Mouse (Mus musculus) liver, embryonic 12.5 days (tissue): ENCODE results near the gene Sestd1. TPM values are rescaled to one million over a fixed set of nuclear protein-coding genes. Genes with fewer than 3 reads are reported as not detected.
A peak's percentile ranks its signal among the peaks of the same experiment; 100 is the strongest.

ENCODE experiments used
- ATAC-seq: fragments of 200-750 bp; cut with Nextera tagmentation; 2 replicates; pipeline ENCODE4 v1.8.0; 2017; ENCODE audit warnings: moderate number of reproducible peaks, mild to moderate bottlenecking, moderate library complexity
- H3K27ac ChIP-seq: fragments of 300-500 bp; sonication (generic); 2 replicates; pipeline ENCODE4 v1.5.1; 2016; ENCODE audit warnings: mild to moderate bottlenecking
- H3K27me3 ChIP-seq: fragments of 300-500 bp; sonication (generic); replicated peaks from 2 replicates; pipeline ENCODE4 v1.6.1; 2016; ENCODE audit warnings: mild to moderate bottlenecking, moderate library complexity
- H3K36me3 ChIP-seq: fragments of 300-500 bp; sonication (generic); 2 replicates; pipeline ENCODE4 v1.6.1; 2016; ENCODE audit warnings: mild to moderate bottlenecking, moderate library complexity
- H3K4me1 ChIP-seq: fragments of 300-500 bp; sonication (generic); 2 replicates; pipeline ENCODE4 v1.6.1; 2016
- H3K4me2 ChIP-seq: fragments of 300-500 bp; sonication (generic); 2 replicates; pipeline ENCODE4 v1.6.1; 2016; ENCODE audit warnings: mild to moderate bottlenecking, moderate library complexity
- H3K4me3 ChIP-seq: fragments of 300-500 bp; sonication (generic); 2 replicates; pipeline ENCODE4 v1.5.1; 2016; ENCODE audit warnings: mild to moderate bottlenecking, moderate library complexity
- H3K9ac ChIP-seq: fragments of 300-500 bp; sonication (generic); 2 replicates; pipeline ENCODE4 v1.6.1; 2016; ENCODE audit warnings: mild to moderate bottlenecking, moderate library complexity
- H3K9me3 ChIP-seq: fragments of 300-500 bp; sonication (generic); replicated peaks from 2 replicates; pipeline ENCODE4 v1.6.1; 2016; ENCODE audit warnings: mild to moderate bottlenecking, moderate library complexity
- WGBS: fragments of 180-500 bp; shearing (Covaris S2); methylation state at CpG from one replicate; pipeline ENCODE4 v1.1.7; 2016; ENCODE audit not compliant: insufficient replicate concordance; 5-methylcytosine and 5-hydroxymethylcytosine counted together
- polyA plus RNA-seq: library from polyadenylated mRNA; unstranded; fragments of >200 nt; fragmentation: Nextera tagmentation; extraction: Ambion mirVana; gene quantifications from 2 replicates; pipeline ENCODE4 v1.2.1, GENCODE M21; 2016

Sestd1 gene
- polyA plus RNA-seq, 1 experiment from 2014 or later = 2.3 TPM

- Histone ChIP-seq H3K36me3 (no peaks in the 10 kb centered on the region), H3K27ac (no peak overlapping the region), H3K4me2 (no peak overlapping the region), H3K9me3 (no peaks in the 10 kb centered on the region), H3K4me3 (no peak overlapping the region), H3K4me1 (no peaks in the 10 kb centered on the region), H3K9ac (no peak overlapping the region), H3K27me3 (no peaks in the 10 kb centered on the region)
- no peak for ATAC-seq
- 59% methylated on average over 9 of the region's 9 CpGs for WGBS
These were observed 21.4 kb upstream of the Sestd1 start for GRCm38 (mm10) chr2:77301687-77302389.

DNA sequence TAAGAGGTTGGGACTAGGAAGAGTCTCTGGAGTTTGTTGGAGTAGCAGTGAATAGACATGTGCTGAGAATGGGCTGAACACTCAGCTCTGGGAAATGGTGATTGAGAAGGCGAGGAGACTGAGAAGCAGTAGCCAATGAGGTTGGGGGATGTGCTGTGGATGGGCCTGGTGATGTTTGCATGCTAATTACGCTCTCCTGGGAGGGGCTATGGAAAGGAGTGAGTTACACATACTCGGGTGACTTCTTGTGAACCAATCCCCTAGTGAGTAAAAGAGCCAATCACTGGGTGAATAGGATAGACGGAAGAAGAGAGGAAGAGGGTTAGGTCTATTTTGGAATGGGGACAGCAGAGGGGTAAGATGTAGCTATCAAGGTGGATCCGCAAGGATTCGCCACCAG is 9.3 kb upstream of the Sestd1 start:
- no peaks in the 10 kb centered on the region for H3K9me3 ChIP-seq
- H3K36me3 ChIP-seq = no peaks in the 10 kb centered on the region
- H3K27me3 ChIP-seq = no peaks in the 10 kb centered on the region
- no peak overlapping the region for H3K4me3 ChIP-seq
- no peak overlapping the region for H3K9ac ChIP-seq
- H3K27ac ChIP-seq = no peak overlapping the region
- no peak for ATAC-seq
- no peak overlapping the region for H3K4me2 ChIP-seq
- 55% methylated on average over 6 of the region's 6 CpGs for WGBS
- no peaks in the 10 kb centered on the region for H3K4me1 ChIP-seq

GRCm38 (mm10) chr2:77286755-77287154 is 6.4 kb upstream of the Sestd1 start:
- 42% methylated on average over 2 of the region's 2 CpGs for WGBS
- no peaks in the 10 kb centered on the region for H3K9me3 ChIP-seq
- H3K4me2 ChIP-seq = no peak overlapping the region
- no peak overlapping the region for H3K9ac ChIP-seq
- H3K36me3 ChIP-seq = no peaks in the 10 kb centered on the region
- no peaks in the 10 kb centered on the region for H3K4me1 ChIP-seq
- H3K4me3 ChIP-seq = no peak overlapping the region
- no peak for ATAC-seq
- H3K27me3 ChIP-seq = peaks cover 7% of the 10 kb centered on the region; the same call in 1 of the 2 replicates
- no peak overlapping the region for H3K27ac ChIP-seq

DNA sequence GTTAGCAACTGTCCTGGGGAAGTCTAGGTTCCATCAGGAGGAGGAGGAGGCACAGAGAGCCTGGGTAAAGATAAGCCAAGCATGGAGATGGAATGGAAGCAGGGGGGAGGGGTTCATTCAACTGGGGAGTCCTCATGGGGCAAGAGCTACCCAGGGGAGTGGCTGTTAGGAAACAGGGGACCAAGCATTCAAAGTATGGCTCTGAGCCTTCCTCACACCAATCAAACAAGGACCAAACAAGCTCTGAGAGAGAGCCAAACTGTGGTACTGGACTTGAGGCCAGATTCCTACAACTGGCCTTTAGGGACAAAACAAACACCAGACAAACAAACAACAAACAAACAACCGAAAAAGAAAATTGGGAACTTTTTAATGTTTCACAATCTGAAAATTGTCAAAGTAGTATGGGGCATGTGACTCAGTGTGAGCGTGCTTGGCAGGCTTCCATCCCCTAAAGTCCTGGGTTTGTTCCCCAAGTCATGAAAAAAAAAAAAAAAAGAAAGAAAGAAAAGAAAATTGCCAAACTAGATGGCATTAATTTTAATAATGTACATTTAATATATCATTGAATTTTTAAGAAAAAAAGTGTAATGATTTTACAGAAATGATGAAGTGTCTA is 4.0 kb upstream of the Sestd1 start:
- no peaks in the 10 kb centered on the region for H3K36me3 ChIP-seq
- no peak for ATAC-seq
- peaks cover 31% of the 10 kb centered on the region for H3K27me3 ChIP-seq
- peaks cover 5% of the 10 kb centered on the region for H3K4me1 ChIP-seq
- no peaks in the 10 kb centered on the region for H3K9me3 ChIP-seq
- WGBS = 65% methylated on average over 2 of the region's 2 CpGs
- H3K27ac ChIP-seq = no peak overlapping the region
- H3K9ac ChIP-seq = no peak overlapping the region
- H3K4me2 ChIP-seq = no peak overlapping the region
- no peak overlapping the region for H3K4me3 ChIP-seq

- H3K9ac ChIP-seq = peak overlapping the region; percentile 68
- H3K36me3 ChIP-seq = no peaks in the 10 kb centered on the region
- peak overlapping the region; percentile 63 for H3K4me3 ChIP-seq
- ATAC-seq = peak; percentile 11; the same call in 1 of the 2 replicates
- 2% methylated on average over 45 of the region's 57 CpGs for WGBS
- H3K27ac ChIP-seq = no peak overlapping the region
- peaks cover 34% of the 10 kb centered on the region for H3K27me3 ChIP-seq
- no peaks in the 10 kb centered on the region for H3K9me3 ChIP-seq
- H3K4me1 ChIP-seq = peaks cover 5% of the 10 kb centered on the region
- peak overlapping the region; percentile 89 for H3K4me2 ChIP-seq
These were observed 406 bp downstream of the Sestd1 start for GRCm38 (mm10) chr2:77279861-77280511.

DNA sequence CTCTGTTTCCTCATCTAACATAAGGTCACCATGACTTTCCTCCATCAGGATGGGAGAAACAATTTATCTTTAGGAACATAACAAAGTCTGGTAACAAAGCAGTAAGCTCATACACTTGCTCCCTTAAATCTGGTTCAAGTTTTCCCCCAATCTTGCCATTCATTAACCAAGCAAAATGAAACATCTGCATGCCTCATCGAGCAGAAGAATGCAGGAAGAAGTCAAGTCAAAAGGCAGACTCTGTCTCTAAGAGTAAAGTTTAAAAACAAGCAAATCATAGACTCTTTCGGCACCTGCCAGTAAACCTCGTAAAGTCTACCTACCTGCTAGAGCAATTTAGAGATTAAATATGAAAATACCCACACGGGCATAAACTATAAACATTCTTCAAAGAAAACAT is 3.1 kb downstream of the Sestd1 start:
- Histone ChIP-seq H3K9me3 (no peaks in the 10 kb centered on the region), H3K27me3 (peaks cover 32% of the 10 kb centered on the region), H3K27ac (no peak overlapping the region), H3K4me1 (peaks cover 5% of the 10 kb centered on the region), H3K4me3 (no peak overlapping the region), H3K36me3 (no peaks in the 10 kb centered on the region), H3K4me2 (no peak overlapping the region), H3K9ac (no peak overlapping the region)
- 72% methylated on average over 4 of the region's 4 CpGs for WGBS
- no peak for ATAC-seq

GRCm38 (mm10) chr2:77275851-77276250 is 4.5 kb downstream of the Sestd1 start:
- peaks cover 18% of the 10 kb centered on the region for H3K27me3 ChIP-seq
- no peak overlapping the region for H3K4me2 ChIP-seq
- no peak overlapping the region for H3K9ac ChIP-seq
- no peaks in the 10 kb centered on the region for H3K9me3 ChIP-seq
- no peaks in the 10 kb centered on the region for H3K36me3 ChIP-seq
- ATAC-seq = no peak
- no peak overlapping the region for H3K4me3 ChIP-seq
- no peak overlapping the region for H3K27ac ChIP-seq
- H3K4me1 ChIP-seq = peaks cover 5% of the 10 kb centered on the region
- 75% methylated on average over 5 of the region's 5 CpGs for WGBS

DNA sequence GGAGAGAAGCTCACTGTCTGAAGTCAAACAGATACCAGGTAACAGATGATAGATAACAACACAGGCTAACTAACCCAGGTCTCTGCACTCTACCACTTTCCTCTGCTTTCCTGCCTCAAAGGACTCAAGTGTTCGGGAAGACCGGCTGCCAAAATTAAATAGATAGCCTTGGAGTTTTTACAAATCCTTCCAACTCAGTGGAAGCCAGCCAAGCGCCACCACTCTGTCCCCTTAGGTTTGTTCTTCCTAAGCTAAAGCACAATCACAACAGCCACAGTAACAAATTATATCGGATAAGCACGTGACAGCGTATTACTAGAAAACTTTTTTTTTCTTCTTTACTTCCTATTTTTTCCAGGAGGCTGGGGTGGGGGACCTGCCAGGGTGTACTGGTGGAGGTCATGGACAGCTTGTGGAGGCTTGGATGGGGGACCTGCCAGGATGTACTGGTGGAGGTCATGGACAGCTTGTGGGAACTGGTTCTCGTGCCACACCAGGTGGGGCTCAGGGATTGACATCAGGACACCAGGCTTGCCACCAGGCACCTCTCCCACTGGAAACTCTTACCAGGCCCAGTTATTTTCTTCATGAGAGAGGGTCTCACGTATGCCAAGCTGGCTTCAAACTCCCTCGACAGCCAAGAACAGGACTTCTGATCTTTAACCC is 5.3 kb downstream of the Sestd1 start:
- 64% methylated on average over 9 of the region's 9 CpGs for WGBS
- H3K4me3 ChIP-seq = no peak overlapping the region
- no peak overlapping the region for H3K4me2 ChIP-seq
- H3K36me3 ChIP-seq = no peaks in the 10 kb centered on the region
- peaks cover 5% of the 10 kb centered on the region for H3K4me1 ChIP-seq
- H3K9me3 ChIP-seq = no peaks in the 10 kb centered on the region
- ATAC-seq = no peak
- H3K27me3 ChIP-seq = peaks cover 10% of the 10 kb centered on the region
- no peak overlapping the region for H3K9ac ChIP-seq
- no peak overlapping the region for H3K27ac ChIP-seq

DNA sequence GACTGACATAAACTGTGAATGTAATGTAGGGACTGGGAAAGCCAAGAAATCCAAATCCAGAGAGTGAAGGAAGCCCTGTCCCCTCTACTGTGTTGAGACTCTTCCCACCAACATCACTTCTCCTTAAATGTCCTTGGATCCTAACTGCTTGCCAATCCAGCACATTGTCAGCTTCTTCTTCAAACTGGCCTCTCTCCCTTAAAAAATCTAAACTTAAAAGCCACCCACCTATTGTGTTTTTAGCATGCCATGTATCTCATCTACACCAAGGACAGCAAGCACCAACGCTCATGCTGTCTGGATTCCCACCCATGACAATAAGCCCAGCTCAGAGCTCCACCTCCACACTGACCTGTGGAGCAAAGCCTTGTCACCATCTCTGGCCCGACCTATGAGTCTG is 7.4 kb downstream of the Sestd1 start:
- H3K9me3 ChIP-seq = no peaks in the 10 kb centered on the region
- H3K27ac ChIP-seq = no peak overlapping the region
- no peaks in the 10 kb centered on the region for H3K4me1 ChIP-seq
- no peak for ATAC-seq
- no peaks in the 10 kb centered on the region for H3K27me3 ChIP-seq
- 58% methylated on average over 2 of the region's 2 CpGs for WGBS
- H3K36me3 ChIP-seq = no peaks in the 10 kb centered on the region
- no peak overlapping the region for H3K4me2 ChIP-seq
- no peak overlapping the region for H3K9ac ChIP-seq
- no peak overlapping the region for H3K4me3 ChIP-seq

DNA sequence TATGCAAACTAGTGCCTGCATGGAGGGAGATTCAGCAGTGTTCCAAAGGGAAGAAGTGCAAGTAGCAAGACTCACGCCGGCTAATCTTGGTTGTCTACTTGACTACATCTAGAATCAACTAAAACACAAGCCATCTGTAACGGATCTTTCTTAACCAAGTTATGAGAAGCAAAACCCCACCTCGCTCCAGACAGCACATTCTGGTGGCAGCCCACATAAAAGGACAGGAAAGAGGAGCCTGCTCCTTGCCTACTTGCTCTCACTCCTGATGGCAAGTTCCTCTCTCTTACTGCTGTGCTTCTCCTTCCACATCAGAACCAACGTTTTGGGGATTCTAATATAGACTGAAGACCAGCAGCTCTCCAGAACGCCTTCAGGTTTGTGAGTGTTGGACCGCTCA is 9.6 kb downstream of the Sestd1 start:
- Histone ChIP-seq H3K27me3 (no peaks in the 10 kb centered on the region), H3K4me2 (no peak overlapping the region), H3K9ac (no peak overlapping the region), H3K9me3 (no peaks in the 10 kb centered on the region), H3K36me3 (no peaks in the 10 kb centered on the region), H3K4me1 (no peaks in the 10 kb centered on the region), H3K4me3 (no peak overlapping the region), H3K27ac (no peak overlapping the region)
- WGBS = 56% methylated on average over 7 of the region's 7 CpGs
- no peak for ATAC-seq

DNA sequence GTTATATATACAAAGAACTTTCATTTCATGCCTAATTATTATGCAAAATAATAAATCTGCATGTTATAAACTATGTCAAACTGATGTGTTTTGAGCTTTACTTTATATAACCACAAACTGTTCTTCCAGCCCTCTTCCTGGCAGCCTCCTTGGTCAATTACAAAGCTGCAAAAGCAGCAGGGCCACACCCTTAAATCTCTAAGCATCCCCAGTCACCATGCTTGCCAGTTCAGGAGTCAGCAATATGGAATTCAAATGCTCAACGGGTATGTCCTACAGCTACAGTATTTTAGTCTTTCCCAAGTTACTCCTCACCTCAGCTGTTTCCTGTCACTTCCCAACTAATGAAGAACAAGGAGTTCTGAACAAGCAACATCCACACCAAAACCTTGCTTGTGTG is 10.3 kb downstream of the Sestd1 start:
- no peaks in the 10 kb centered on the region for H3K36me3 ChIP-seq
- H3K9ac ChIP-seq = no peak overlapping the region
- H3K27me3 ChIP-seq = no peaks in the 10 kb centered on the region
- H3K4me2 ChIP-seq = no peak overlapping the region
- no peak overlapping the region for H3K27ac ChIP-seq
- no peak for ATAC-seq
- no peak overlapping the region for H3K4me3 ChIP-seq
- no peaks in the 10 kb centered on the region for H3K4me1 ChIP-seq
- H3K9me3 ChIP-seq = no peaks in the 10 kb centered on the region
- WGBS = 64% methylated on average over 1 of the region's 1 CpGs

DNA sequence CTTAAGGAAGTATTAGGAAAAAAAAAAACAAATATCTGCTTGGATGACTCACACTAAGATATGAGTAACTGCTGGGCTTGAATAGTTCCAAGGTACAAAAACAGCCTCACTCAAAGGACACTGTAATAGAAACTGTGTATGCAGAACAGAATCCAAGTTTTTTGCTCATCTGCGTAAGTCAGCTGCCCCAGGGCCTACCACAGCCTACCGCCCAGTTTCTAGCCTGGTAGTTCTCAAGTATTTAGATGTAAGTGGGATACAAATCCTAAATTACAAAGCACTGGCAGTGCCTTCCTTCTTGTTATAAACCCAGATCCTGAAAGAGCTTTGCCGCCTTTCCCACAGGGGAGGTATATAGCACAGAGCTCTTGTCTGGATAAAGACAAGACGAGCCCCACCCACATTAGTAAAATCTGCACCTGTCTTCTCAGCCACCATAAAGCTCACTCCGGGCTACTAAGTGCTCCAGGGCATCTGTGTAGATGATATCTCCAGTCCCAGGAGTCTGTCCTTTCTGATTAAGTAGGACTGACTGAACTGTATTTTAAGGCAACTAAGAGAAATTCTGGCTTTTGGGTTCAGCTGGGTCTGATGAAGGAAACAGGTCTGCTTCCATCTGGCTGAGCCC is 11.7 kb downstream of the Sestd1 start:
- no peak overlapping the region for H3K4me2 ChIP-seq
- no peak for ATAC-seq
- H3K4me1 ChIP-seq = no peaks in the 10 kb centered on the region
- H3K4me3 ChIP-seq = no peak overlapping the region
- no peaks in the 10 kb centered on the region for H3K27me3 ChIP-seq
- H3K27ac ChIP-seq = no peak overlapping the region
- no peaks in the 10 kb centered on the region for H3K9me3 ChIP-seq
- no peak overlapping the region for H3K9ac ChIP-seq
- WGBS = 75% methylated on average over 5 of the region's 5 CpGs
- H3K36me3 ChIP-seq = no peaks in the 10 kb centered on the region
